Mouse (Mus musculus): ENCODE data around the gene Igsf9.

- TF ChIP-seq CTCF (IDR thresholded peaks at IDR 0.05) (no peak), EP300 (IDR thresholded peaks at IDR 0.05) (no peak)
Measured at GRCm38 (mm10) chr1:172486651-172487050, 5.1 kb downstream of the Igsf9 start.
